Mouse (Mus musculus): ENCODE data around the gene Icam4. TPM values are rescaled to one million over a fixed set of nuclear protein-coding genes. Genes with fewer than 3 reads are reported as not detected.

The Icam4 gene
- polyA plus RNA-seq, 1 experiment from 2014 or later, result 2.5 TPM

DNA sequence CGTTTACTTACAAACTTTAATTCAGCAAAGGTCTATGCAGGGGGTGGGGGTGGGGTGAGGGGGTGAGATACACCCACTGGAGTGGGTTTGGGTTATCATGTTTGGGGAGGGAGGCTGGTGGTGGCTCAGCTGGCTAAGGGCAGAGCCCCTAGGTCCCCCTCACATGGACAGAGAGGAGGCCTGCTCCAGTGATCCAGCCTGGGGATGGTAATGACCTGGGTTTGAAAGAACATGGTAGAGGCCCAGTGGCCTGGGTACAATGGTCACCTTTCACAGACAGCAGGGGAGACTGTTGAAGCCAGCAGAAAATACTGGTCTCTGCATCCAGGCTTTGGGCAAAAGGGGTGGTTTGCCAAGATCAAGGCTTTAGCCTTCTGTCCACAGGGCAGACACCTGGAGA lies 45.0 kb downstream of the Icam4 start:
- Histone ChIP-seq H3K4me2 (replicated peaks) (0 out of 2 replicates have a peak overlapping the region, but pooled peaks have one; percentile 78), H3K9me3 (no peaks in the 10 kb centered on the region), H3K4me3 (no peak overlapping the region), H3K4me1 (peaks cover 6% of the 10 kb centered on the region), H3K27me3 (no peaks in the 10 kb centered on the region), H3K27ac (no peak overlapping the region), H3K36me3 (peaks cover 61% of the 10 kb centered on the region), H3K9ac (no peak overlapping the region)
- no peak for ATAC-seq (ENCODE audit: insufficient number of reproducible peaks, insufficient read depth, low FRiP score, low TSS enrichment)
- 79% methylated on average over 1 of the region's 1 CpGs for WGBS

DNA sequence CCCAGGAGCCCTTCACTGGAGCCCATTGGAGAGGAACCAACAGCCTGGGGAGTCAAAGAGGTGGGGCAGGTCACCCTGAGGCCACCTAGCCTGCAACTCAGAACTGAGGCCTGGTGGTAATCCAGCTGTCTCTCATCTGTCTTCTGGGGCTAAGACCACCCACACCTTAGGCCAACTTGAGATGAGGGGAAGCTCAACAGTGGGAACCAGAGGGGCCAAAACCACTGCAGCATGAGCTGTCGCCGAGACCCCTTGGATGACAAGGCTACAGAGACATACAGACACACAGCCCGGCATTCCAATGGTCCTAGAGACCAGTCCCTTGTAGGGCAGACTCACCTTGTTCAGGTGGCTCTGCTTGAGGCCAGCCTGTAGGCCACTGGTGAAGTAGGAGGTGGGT lies 46.5 kb downstream of the Icam4 start:
- H3K9ac ChIP-seq, result no peak overlapping the region
- H3K4me2 ChIP-seq (replicated peaks), result no peak overlapping the region
- H3K36me3 ChIP-seq, result peaks cover 71% of the 10 kb centered on the region
- no peak overlapping the region for H3K4me3 ChIP-seq
- peaks cover 6% of the 10 kb centered on the region for H3K4me1 ChIP-seq
- 93% methylated on average over 3 of the region's 3 CpGs for WGBS
- H3K9me3 ChIP-seq, result no peaks in the 10 kb centered on the region
- H3K27ac ChIP-seq, result no peak overlapping the region
- ATAC-seq (ENCODE audit: insufficient number of reproducible peaks, insufficient read depth, low FRiP score, low TSS enrichment), result no peak
- H3K27me3 ChIP-seq, result no peaks in the 10 kb centered on the region

MicroRNAs encoded within 50 kb of the gene (microRNA counts, 519-probe panel; counts per million panel counts)
- 4,734 counts per million, percentile 84 among the panel's probes with 10 or more counts for microRNA mmu-miR-1900

Small RNA genes lying within 50 kb of the gene (microRNA-seq; reads per million reads assigned to microRNA genes)
- gene Mir1900 (not detected), gene Mir7082 (1.3 reads per million)

Other genes with a start within 250 kb of the Icam4 start
- gene Col5a3, start 214.3 kb upstream of the Icam4 start, polyA plus RNA-seq (2016; fragmentation: Nextera tagmentation; extraction: Ambion mirVana), result 1.1 and 1.2 TPM in 2 replicates
- gene Rdh8, start 210.9 kb upstream of the Icam4 start, polyA plus RNA-seq (2016; fragmentation: Nextera tagmentation; extraction: Ambion mirVana), result not detected in 2 replicates
- 3.0 and 3.9 TPM in 2 replicates for gene A230050P20Rik, start 160.7 kb upstream of the Icam4 start, polyA plus RNA-seq (2016; fragmentation: Nextera tagmentation; extraction: Ambion mirVana)
- 3.5 and 3.7 TPM in 2 replicates for gene Angptl6, start 149.6 kb upstream of the Icam4 start, polyA plus RNA-seq (2016; fragmentation: Nextera tagmentation; extraction: Ambion mirVana)
- 75.0 and 79.3 TPM in 2 replicates for gene Ppan, start 141.2 kb upstream of the Icam4 start, polyA plus RNA-seq (2016; fragmentation: Nextera tagmentation; extraction: Ambion mirVana)
- 330 and 337 TPM in 2 replicates for gene Eif3g, start 130.8 kb upstream of the Icam4 start, polyA plus RNA-seq (2016; fragmentation: Nextera tagmentation; extraction: Ambion mirVana)
- gene Dnmt1, start 69.5 kb upstream of the Icam4 start, polyA plus RNA-seq (2016; fragmentation: Nextera tagmentation; extraction: Ambion mirVana), result 122 and 124 TPM in 2 replicates
- 48.7 and 53.0 TPM in 2 replicates for gene S1pr2, start 52.6 kb upstream of the Icam4 start, polyA plus RNA-seq (2016; fragmentation: Nextera tagmentation; extraction: Ambion mirVana)
- gene Mrpl4, start 26.6 kb upstream of the Icam4 start, polyA plus RNA-seq (2016; fragmentation: Nextera tagmentation; extraction: Ambion mirVana), result 128 TPM in 2 replicates
- gene Icam1, start 13.4 kb upstream of the Icam4 start, polyA plus RNA-seq (2016; fragmentation: Nextera tagmentation; extraction: Ambion mirVana), result 8.6 and 9.0 TPM in 2 replicates
- gene Icam5, start 2.7 kb downstream of the Icam4 start, polyA plus RNA-seq (2016; fragmentation: Nextera tagmentation; extraction: Ambion mirVana), result 0.14 and 0.23 TPM in 2 replicates
- gene Zglp1, start 37.7 kb downstream of the Icam4 start, polyA plus RNA-seq (2016; fragmentation: Nextera tagmentation; extraction: Ambion mirVana), result 0.82 and 2.0 TPM in 2 replicates
- gene Gm49373, start 43.7 kb downstream of the Icam4 start, polyA plus RNA-seq (2016; fragmentation: Nextera tagmentation; extraction: Ambion mirVana), result 1.3 and 1.5 TPM in 2 replicates
- gene Fdx1l, start 44.2 kb downstream of the Icam4 start, polyA plus RNA-seq (2016; fragmentation: Nextera tagmentation; extraction: Ambion mirVana), result 54.8 and 59.3 TPM in 2 replicates
- 2.3 TPM in 2 replicates for gene Gm38431, start 62.6 kb downstream of the Icam4 start, polyA plus RNA-seq (2016; fragmentation: Nextera tagmentation; extraction: Ambion mirVana)
- 61.5 and 64.3 TPM in 2 replicates for gene Raver1, start 62.6 kb downstream of the Icam4 start, polyA plus RNA-seq (2016; fragmentation: Nextera tagmentation; extraction: Ambion mirVana)
- 13.9 and 17.4 TPM in 2 replicates for gene Tyk2, start 101.9 kb downstream of the Icam4 start, polyA plus RNA-seq (2016; fragmentation: Nextera tagmentation; extraction: Ambion mirVana)
- 335 and 342 TPM in 2 replicates for gene Cdc37, start 120.6 kb downstream of the Icam4 start, polyA plus RNA-seq (2016; fragmentation: Nextera tagmentation; extraction: Ambion mirVana)
- gene Pde4a, start 136.3 kb downstream of the Icam4 start, polyA plus RNA-seq (2016; fragmentation: Nextera tagmentation; extraction: Ambion mirVana), result 5.6 and 7.2 TPM in 2 replicates
- gene Keap1, start 210.0 kb downstream of the Icam4 start, polyA plus RNA-seq (2016; fragmentation: Nextera tagmentation; extraction: Ambion mirVana), result 61.3 and 68.7 TPM in 2 replicates
- gene S1pr5, start 219.1 kb downstream of the Icam4 start, polyA plus RNA-seq (2016; fragmentation: Nextera tagmentation; extraction: Ambion mirVana), result 0.42 and 0.64 TPM in 2 replicates
- 33.6 and 33.9 TPM in 2 replicates for gene Atg4d, start 235.9 kb downstream of the Icam4 start, polyA plus RNA-seq (2016; fragmentation: Nextera tagmentation; extraction: Ambion mirVana)